Mouse (Mus musculus) neutrophil, adult 83 days (primary cell): ENCODE measurements around the gene Sprr2a2. TPM values are rescaled to one million over a fixed set of nuclear protein-coding genes. Genes with fewer than 3 reads are reported as not detected.

Source experiments
- total RNA-seq, 2 experiments: library from RNA; stranded (reverse); gene quantifications; one replicate each; pipeline ENCODE4 v1.2.4; 2023

The Sprr2a2 gene
- not detected for total RNA-seq

DNA sequence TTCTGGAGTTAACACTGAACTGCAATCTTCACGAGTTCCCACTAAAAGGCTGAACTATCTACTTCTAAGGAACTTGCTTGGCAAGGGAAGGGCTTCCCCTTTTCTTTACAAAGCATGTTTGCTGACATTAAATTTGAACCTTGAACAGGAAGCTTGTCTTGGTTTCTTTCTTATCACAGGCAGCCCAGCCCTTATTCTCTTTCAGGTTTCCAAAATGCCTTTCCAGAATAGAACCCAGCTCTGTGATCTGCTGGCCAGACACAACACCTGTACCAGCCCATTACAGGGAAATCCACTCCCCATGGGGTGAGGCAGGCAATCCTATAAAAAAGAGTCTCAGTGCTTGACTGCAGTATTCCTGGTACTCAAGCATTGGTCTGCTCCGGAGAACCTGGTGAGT is at the start of gene Sprr2a2, which contains the start of gene Sprr2a1:
TSS of gene Sprr2a2 (plus strand) at position 352 of the 400 bp plus-strand sequence.
TSS of gene Sprr2a1 (plus strand) at position 231 of the 400 bp plus-strand sequence.

DNA sequence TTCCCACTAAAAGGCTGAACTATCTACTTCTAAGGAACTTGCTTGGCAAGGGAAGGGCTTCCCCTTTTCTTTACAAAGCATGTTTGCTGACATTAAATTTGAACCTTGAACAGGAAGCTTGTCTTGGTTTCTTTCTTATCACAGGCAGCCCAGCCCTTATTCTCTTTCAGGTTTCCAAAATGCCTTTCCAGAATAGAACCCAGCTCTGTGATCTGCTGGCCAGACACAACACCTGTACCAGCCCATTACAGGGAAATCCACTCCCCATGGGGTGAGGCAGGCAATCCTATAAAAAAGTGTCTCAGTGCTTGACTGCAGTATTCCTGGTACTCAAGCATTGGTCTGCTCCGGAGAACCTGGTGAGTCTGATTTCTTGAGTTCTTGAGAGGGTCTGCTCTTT is 69.4 kb downstream of the Sprr2a2 start, which contains the start of gene Sprr2a3:
TSS of gene Sprr2a3 (plus strand) at position 317 of the 400 bp plus-strand sequence.

Other genes with a start within 250 kb of the Sprr2a2 start
- not detected for gene Pglyrp3, start 201.3 kb upstream of the Sprr2a2 start, total RNA-seq
- not detected for gene Lor, start 132.8 kb upstream of the Sprr2a2 start, total RNA-seq
- not detected for gene Prr9, start 92.0 kb upstream of the Sprr2a2 start, total RNA-seq
- not detected for gene Lelp1, start 73.2 kb upstream of the Sprr2a2 start, total RNA-seq
- gene Sprr2a1, start 121 bp upstream of the Sprr2a2 start, total RNA-seq: not detected
- not detected for gene Sprr2a3, start 69.5 kb downstream of the Sprr2a2 start, total RNA-seq
- gene Sprr2b, start 100.7 kb downstream of the Sprr2a2 start, total RNA-seq: not detected
- not detected for gene Sprr2d, start 123.2 kb downstream of the Sprr2a2 start, total RNA-seq
- gene Sprr2e, start 136.2 kb downstream of the Sprr2a2 start, total RNA-seq: not detected
- not detected for gene Sprr2f, start 149.3 kb downstream of the Sprr2a2 start, total RNA-seq
- not detected for gene Sprr2h, start 169.8 kb downstream of the Sprr2a2 start, total RNA-seq
- gene Sprr2i, start 192.1 kb downstream of the Sprr2a2 start, total RNA-seq: not detected
- not detected for gene Sprr2j-ps, start 202.2 kb downstream of the Sprr2a2 start, total RNA-seq
- 1 to 10 TPM in 1 of 2 experiments, under 1 TPM in 1; 0.53 to 1.4 TPM for gene Gm9774, start 213.5 kb downstream of the Sprr2a2 start, total RNA-seq
- not detected for gene Sprr2k, start 216.7 kb downstream of the Sprr2a2 start, total RNA-seq
- gene Sprr1b, start 222.9 kb downstream of the Sprr2a2 start, total RNA-seq: not detected
- not detected for gene Sprr3, start 242.8 kb downstream of the Sprr2a2 start, total RNA-seq